Mouse (Mus musculus) megakaryocyte, embryonic 14.5 days (primary cell): Measurements from ENCODE around the gene Gnas. TPM values are rescaled to one million over a fixed set of nuclear protein-coding genes. Genes with fewer than 3 reads are reported as not detected.

ENCODE experiments used
- H3K27me3 ChIP-seq: replicated peaks from 2 replicates; pipeline ENCODE3; 2012; ENCODE audit warnings: inconsistent platforms
- H3K36me3 ChIP-seq: replicated peaks from 2 replicates; pipeline ENCODE3; 2012; ENCODE audit warnings: low read length, inconsistent platforms, mixed read lengths
- H3K4me1 ChIP-seq: 2 replicates; pipeline ENCODE4 v1.6.1; 2012; ENCODE audit warnings: inconsistent platforms
- H3K4me3 ChIP-seq: replicated peaks from 2 replicates; pipeline ENCODE3; 2012; ENCODE audit warnings: moderate library complexity, mild to moderate bottlenecking, inconsistent platforms
- H3K9me3 ChIP-seq: 2 replicates; pipeline ENCODE4 v1.6.1; 2012; ENCODE audit warnings: inconsistent platforms
- FLI1 ChIP-seq: IDR thresholded peaks from 2 replicates; pipeline ENCODE4 v1.6.1; 2012; ENCODE audit warnings: low read length, inconsistent platforms, mixed read lengths
- GATA1 ChIP-seq: IDR thresholded peaks from 3 replicates; pipeline ENCODE4 v1.6.1; 2012; ENCODE audit warnings: mixed read lengths, low read length, inconsistent platforms, borderline replicate concordance
- polyA plus RNA-seq: library from polyadenylated mRNA; stranded (reverse); fragments of >175 nt; gene quantifications from 2 replicates; pipeline ENCODE4 v1.2.3, GENCODE M21; 2012; ENCODE audit warnings: low replicate concordance; ENCODE audit not compliant: insufficient read depth

Gnas gene
- polyA plus RNA-seq, 1 experiment = 1,276 TPM

DNA sequence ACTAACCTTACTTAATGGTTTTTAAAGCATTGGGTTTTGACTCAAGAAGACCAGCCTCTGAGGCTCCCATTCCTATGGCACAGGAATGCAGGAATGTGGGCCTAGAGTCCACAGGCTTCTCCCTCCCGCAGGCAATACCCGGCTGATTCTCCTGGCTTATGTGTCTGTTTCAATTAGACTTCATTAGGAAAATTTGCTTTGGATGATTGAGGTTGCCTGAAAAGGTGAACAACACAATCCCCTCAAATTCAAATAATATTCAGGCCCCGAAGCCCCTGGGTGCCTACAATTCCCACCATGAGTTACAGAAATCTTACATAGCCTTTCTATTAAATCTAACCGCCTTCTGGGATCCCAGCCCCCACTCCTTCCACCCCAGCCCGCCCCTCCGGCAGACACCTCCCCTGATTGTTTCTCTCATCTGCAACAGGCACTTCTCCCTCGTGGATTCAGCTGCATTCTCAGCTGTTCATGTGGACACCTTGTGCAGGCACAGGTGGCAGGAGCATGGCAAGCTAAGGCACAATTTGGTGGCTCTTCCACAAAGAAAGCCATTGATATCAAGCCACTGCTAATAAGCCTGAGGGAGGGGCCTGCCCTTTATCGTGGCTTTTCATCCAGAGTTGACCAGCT, 7.0 kb downstream of the Gnas start:
- no peak for TF ChIP-seq GATA1
- no peak for TF ChIP-seq FLI1
- H3K36me3 ChIP-seq = peaks cover 55% of the 10 kb centered on the region
- H3K4me1 ChIP-seq = peaks cover 43% of the 10 kb centered on the region
- H3K27me3 ChIP-seq = peaks cover 40% of the 10 kb centered on the region
- H3K9me3 ChIP-seq = peaks cover 21% of the 10 kb centered on the region
- H3K4me3 ChIP-seq = no peak overlapping the region

GRCm38 (mm10) chr2:174291662-174292030, 7.5 kb downstream of the Gnas start:
- Histone ChIP-seq H3K4me1 (peaks cover 48% of the 10 kb centered on the region), H3K4me3 (peak overlapping the region; percentile 23), H3K27me3 (peaks cover 35% of the 10 kb centered on the region), H3K36me3 (peaks cover 50% of the 10 kb centered on the region), H3K9me3 (peaks cover 21% of the 10 kb centered on the region)
- TF ChIP-seq FLI1 (no peak), GATA1 (no peak)

- H3K36me3 ChIP-seq = peaks cover 22% of the 10 kb centered on the region
- peaks cover 44% of the 10 kb centered on the region for H3K9me3 ChIP-seq
- H3K4me3 ChIP-seq = peak overlapping the region; percentile 95
- peaks cover 30% of the 10 kb centered on the region for H3K27me3 ChIP-seq
- peaks cover 72% of the 10 kb centered on the region for H3K4me1 ChIP-seq
- TF ChIP-seq FLI1 = no peak
- TF ChIP-seq GATA1 = no peak
These were observed 10.3 kb downstream of the Gnas start for GRCm38 (mm10) chr2:174294457-174294856.

DNA sequence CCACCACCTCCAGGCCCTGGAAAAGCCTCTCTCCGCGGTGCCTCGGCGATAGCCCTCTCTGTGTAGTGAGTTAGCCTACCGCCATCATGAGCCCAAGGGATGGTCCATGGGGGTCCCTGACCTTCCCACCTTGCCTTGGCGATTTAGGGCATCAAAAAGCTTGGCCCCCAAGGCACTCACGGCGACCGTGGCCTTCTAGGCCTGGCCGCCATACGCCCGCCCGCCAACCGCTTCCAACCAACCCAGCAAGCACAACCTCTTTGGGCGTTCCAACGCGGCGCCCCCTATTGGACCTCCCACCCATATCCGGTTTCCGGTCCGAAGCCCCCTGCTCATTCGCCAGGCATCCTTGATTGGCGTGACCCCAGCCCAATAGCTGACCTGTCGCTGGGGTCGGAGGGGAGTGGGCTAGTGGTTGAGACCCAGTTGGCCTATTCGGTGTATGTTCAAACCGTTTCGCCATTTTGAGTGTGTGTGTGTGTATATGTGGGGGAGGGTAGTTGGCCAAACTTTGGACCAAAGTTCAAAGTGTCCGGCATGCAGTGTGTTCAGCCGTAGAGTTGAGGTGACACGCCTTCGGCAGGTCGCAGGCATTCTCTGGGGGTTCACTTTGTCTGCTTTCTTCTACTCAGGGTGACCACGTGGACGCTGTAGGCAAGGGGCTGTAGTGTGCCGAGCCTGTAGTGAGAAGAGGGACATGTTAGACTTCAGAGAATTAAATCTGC, 11.2 kb downstream of the Gnas start:
- H3K9me3 ChIP-seq = peaks cover 52% of the 10 kb centered on the region
- TF ChIP-seq GATA1 = no peak
- TF ChIP-seq FLI1 = 0 out of 2 replicates have a peak, but pooled peaks have one; percentile 21

DNA sequence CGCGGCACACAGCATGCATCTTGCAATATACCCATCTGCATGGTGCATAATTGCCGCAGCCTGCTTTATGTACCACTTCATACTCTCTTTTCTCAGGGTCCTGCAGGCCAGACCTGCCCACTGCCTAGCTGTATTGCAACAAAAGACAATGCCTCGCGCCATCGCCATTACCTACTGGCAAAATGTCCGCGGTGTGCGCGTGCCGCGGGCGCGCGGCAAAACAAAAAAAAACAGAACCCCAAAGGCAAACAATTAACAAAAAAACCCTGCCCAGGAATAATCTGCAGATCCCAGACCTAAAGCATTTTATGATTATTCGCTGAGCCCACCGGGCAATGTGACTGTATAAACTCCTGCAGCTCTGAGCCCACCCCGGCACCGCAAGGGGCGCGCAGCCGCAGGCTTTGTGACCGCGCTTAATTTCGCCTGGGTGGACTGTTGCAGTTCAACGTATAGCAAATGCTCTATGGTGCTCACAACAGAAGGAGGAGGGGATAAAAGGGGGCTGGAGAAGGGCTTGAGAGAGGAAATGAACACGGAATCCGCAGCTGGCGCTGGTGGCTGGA, 11.9 kb downstream of the Gnas start:
- peaks cover 58% of the 10 kb centered on the region for H3K9me3 ChIP-seq
- no peak for TF ChIP-seq FLI1
- no peak for TF ChIP-seq GATA1
- H3K4me1 ChIP-seq = peaks cover 72% of the 10 kb centered on the region
- peaks cover 36% of the 10 kb centered on the region for H3K27me3 ChIP-seq
- peaks cover 11% of the 10 kb centered on the region for H3K36me3 ChIP-seq
- peak overlapping the region; percentile 95 for H3K4me3 ChIP-seq

More for the DNA sequence above, 11.2 kb downstream of the Gnas start:
- Histone ChIP-seq H3K27me3 (peaks cover 33% of the 10 kb centered on the region), H3K4me1 (peaks cover 75% of the 10 kb centered on the region), H3K36me3 (peaks cover 17% of the 10 kb centered on the region), H3K4me3 (peak overlapping the region; percentile 95)

DNA sequence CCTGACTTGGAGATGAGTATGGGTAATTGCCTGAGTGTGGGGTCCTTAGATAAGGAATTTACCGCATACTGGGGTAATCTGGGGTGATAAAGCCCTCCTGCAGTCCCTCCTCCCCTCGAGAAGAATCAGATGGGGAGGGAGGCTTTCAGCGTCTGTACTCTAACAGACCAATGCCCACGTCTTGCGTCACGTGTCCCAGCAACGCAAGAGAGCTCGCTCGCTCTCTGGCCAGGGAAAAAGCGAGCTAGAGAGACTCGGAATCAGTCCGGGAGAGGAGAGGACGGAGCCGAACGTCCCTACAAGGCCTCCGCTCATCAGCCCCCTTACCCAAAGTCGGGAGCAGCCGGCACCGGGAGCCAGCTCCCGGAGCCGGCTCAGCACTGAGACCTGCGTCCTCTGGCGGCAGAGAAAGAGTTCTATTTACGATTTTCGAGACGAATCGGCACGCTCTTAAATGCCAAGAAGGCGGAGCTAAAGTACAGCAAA, 13.0 kb downstream of the Gnas start:
- Histone ChIP-seq H3K9me3 (peaks cover 58% of the 10 kb centered on the region), H3K4me1 (peaks cover 63% of the 10 kb centered on the region), H3K4me3 (peak overlapping the region; percentile 95), H3K36me3 (peaks cover 4% of the 10 kb centered on the region), H3K27me3 (peaks cover 36% of the 10 kb centered on the region)
- no peak for TF ChIP-seq FLI1
- no peak for TF ChIP-seq GATA1

- H3K4me3 ChIP-seq = no peak overlapping the region
- peaks cover 58% of the 10 kb centered on the region for H3K9me3 ChIP-seq
These were observed 13.7 kb downstream of the Gnas start for GRCm38 (mm10) chr2:174297851-174298250.

GRCm38 (mm10) chr2:174298471-174298870, 14.4 kb downstream of the Gnas start:
- peak overlapping the region; percentile 33 for H3K4me3 ChIP-seq
- peaks cover 58% of the 10 kb centered on the region for H3K9me3 ChIP-seq
- H3K4me1 ChIP-seq = peaks cover 51% of the 10 kb centered on the region
- H3K36me3 ChIP-seq = no peaks in the 10 kb centered on the region
- H3K27me3 ChIP-seq = peaks cover 38% of the 10 kb centered on the region
- TF ChIP-seq GATA1 (no peak), FLI1 (no peak)

More at GRCm38 (mm10) chr2:174297851-174298250, 13.7 kb downstream of the Gnas start:
- no peak for TF ChIP-seq GATA1
- no peak for TF ChIP-seq FLI1
- Histone ChIP-seq H3K36me3 (no peaks in the 10 kb centered on the region), H3K27me3 (peaks cover 38% of the 10 kb centered on the region), H3K4me1 (peaks cover 56% of the 10 kb centered on the region)

GRCm38 (mm10) chr2:174299091-174299770, 15.1 kb downstream of the Gnas start:
- Histone ChIP-seq H3K4me3 (peak overlapping the region; percentile 72), H3K9me3 (peaks cover 58% of the 10 kb centered on the region), H3K36me3 (no peaks in the 10 kb centered on the region), H3K4me1 (peaks cover 48% of the 10 kb centered on the region), H3K27me3 (peaks cover 38% of the 10 kb centered on the region)
- TF ChIP-seq FLI1 = no peak
- TF ChIP-seq GATA1 = no peak
